Mouse (Mus musculus): ENCODE measurements around the gene Brdt.
"Not testable (repeated sequence)": the region's sequence is repeated elsewhere in the genome, so short reads cannot be mapped to it uniquely, and the experiment has no call there.

Gene Brdt

DNA sequence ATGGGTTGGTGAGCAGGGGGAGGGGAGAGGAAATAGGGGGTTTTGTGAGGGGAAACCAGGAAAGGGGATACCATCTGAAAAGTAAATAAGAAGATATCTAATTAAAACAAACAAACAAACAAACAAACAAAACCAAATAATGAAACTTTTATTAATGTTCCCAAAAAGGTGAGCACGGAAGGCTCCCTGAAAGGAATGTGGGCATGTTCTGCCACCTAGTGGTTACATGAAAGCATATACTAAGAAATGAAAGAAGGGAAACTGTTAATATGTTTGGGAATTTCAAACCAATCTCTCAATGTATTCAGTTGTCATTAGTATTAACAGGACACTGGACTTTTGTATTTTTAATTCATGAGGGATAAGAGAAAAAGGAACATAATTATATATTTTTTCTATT lies 10.3 kb upstream of the Brdt start:
- DNase-seq (ENCODE audit: low read depth, low spot score), result peak; percentile 1

DNA sequence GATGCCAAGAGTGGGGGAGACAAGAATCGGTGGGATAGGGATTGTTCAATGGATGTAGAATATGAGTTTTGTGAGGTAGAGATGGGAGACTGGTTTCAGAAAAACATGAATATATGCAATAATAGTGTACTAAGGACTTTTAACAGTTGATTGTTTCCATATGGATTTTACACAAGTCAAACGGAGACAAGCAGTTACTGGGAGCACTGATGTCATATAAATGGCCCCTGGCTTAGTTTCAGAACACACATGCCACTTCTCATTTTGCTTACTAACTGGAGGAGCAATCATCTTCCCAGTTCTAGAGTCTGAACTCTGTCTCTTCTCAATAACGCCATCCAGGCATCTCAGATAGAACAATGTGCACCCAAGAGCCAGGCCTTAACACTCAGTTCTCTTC lies 9.4 kb downstream of the Brdt start:
- DNase-seq (ENCODE audit: low read depth, low spot score), result no peak

DNA sequence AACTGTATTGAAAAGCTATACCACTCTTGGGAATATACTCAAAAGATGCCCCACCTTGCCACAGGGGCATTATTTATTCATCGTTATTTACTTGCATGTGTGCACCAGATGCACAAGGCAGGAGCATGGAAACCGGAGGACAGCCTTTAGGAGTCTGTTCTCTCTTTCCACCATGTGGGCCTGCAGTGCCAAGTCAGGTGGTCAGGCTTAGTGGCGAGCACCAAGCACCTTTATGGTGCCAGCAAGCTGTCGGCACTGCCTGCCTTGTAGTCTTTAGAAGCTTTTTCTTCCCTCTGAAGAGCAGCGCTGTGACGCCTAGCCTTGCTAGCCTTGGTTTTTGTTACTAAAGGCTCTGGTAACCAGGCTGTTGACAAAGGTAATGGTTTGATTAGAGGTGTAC lies 11.9 kb downstream of the Brdt start:
- no peak for DNase-seq (ENCODE audit: low read depth, low spot score)

DNA sequence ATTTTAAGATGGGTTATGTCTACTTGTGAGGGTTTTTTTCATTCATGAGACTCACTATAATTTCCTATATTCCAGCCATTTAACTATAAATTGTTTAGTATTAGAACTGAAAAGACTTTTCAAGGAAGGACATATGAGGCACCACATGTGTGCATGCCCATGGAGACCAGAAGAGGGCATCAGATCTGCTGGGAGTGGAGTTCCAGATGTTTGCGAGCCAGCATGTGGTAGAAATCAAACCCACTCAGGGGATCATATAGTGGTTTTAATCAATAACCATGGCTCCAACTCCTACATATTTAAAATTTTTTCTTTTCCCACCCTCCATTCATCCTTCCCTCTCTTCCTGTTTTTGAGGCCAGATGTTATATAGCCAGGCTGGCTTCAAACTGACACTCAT lies 15.3 kb downstream of the Brdt start:
- no peak for DNase-seq (ENCODE audit: low read depth, low spot score)

DNA sequence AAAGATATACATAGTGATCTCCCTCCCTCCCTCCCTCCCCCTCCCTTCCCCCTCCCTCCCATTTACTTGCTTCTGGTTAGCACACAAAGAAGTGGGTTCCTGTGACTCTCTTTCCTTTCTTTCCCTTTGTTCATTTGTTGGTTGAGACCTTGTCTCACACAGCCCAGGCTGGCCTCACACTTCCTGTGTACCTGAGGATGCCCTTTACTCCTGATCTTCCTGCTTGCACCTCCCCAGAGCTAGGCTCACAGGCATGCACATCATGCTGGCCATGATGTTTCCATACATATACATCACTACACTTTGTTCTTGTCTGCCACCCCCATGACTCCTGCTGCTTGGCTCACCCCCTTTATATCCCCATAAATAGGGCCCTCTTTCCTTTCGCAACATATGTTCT lies 21.6 kb downstream of the Brdt start:
- DNase-seq (ENCODE audit: low read depth, low spot score), result no peak

DNA sequence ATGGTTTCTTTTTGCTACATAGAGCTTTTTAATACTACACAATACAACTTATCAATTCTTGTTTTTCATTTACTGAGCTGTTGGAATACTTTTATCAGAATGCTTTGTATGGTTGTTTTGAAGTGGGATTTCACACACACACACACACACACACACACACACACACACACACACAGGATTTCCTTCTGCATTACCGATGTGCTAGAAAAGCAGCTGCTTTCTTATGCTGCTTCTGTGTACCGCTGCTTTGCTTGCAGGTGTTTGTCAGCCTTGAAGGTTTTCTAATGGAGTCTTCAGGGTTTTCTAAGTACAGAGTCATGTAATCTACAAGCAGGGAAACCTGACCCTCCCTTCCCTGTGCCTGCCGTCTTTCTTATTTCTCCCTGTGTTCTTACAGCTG lies 23.0 kb downstream of the Brdt start:
- no peak for DNase-seq (ENCODE audit: low read depth, low spot score)

DNA sequence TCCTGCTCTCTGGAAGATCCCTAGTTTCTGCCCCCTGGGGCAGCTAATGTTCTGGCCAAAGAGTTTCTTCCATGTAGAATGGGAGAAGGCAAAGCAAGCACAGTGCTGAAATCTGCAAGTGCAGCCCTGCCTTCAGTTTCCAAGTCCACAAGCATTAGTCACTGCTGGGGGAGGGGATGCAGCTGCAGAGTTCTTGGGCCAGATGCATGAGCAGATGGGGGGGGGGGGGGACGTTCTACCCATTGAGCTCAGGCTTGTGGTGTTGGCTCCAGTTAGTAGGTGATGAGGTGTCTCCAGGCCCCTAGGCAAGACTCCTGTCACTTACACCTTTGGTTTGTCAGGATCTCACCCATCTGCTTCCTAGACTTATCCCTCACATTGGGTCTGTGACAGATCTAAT lies 24.8 kb downstream of the Brdt start:
- DNase-seq (ENCODE audit: low read depth, low spot score), result no peak

DNA sequence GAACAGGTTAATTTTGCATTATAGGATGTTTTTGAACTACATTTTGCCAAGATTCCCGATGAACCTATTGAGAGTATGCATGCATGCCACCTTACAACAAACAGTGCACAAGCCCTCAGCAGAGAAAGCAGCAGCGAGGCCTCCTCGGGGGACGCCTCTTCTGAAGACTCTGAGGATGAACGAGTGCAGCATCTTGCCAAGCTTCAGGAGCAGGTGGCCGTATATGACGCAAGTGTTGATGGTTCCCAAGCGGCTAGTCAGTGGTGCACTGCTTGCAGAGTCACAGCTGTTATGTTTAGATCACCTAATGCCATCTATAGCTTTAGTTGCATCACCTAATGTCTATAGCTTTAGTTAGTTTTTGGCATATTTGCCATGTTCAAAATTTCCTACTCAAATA lies 26.8 kb downstream of the Brdt start:
- no peak for DNase-seq (ENCODE audit: low read depth, low spot score)

DNA sequence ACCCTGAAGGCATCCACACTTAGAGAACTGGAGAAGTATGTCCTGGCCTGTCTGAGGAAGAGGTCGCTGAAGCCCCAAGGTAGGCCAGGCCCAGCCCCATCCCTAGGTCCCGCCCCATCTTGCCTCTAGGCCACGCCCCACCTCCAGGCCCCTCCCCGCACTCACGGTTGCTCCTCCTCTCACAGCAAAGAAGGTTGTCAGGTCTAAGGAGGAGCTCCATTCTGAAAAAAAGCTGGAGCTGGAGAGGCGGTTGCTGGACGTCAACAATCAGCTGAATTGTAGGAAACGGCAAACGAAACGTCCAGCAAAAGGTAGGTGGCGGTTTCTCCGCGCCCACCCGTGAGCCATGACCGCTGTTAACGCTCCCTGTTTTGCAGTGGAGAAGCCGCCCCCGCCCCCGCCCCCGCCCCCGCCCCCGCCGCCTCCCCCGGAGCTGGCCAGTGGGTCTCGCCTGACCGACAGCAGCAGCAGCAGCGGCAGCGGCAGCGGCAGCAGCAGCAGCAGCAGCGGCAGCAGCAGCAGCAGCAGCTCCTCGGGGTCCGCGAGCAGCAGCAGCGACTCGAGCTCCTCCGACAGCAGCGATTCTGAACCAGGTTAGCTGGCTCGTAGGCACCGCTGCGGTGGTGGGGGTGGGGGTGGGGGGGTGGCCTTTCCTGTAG lies 28.6 kb downstream of the Brdt start:
- DNase-seq (ENCODE audit: low read depth, low spot score), result peak; percentile 80

DNA sequence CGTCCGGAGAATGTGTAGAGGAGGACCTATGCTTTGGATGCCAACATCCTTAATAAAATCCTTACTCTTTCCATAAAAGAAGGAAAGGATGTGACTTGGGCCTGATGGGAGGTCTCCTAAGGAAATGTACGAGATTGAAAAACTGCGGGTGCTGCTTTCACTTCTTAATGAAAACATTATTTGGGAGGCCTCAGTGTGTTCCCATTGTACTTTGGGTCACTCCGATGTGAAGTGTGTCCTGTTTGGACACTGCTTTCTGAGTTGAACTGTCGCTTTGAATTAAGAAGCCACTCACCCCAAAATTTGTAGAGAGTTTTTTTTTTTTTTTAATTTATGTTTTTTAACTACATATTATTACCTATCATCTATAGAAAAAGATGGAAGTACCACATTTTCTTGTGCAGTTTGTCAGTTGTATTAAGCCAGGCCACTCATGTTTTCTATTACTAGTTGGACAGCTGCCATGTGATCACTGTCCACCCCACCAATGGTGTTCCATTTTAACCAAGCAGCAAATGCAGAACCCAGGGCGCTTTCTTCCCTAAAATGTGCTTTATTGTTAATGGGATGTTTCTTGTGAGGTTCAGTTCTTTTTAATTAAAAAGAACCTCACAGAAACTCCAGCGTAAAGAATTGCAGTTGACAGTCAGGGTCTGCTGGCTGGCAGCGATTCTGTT lies 29.2 kb downstream of the Brdt start:
- DNase-seq (ENCODE audit: low read depth, low spot score), result no peak

DNA sequence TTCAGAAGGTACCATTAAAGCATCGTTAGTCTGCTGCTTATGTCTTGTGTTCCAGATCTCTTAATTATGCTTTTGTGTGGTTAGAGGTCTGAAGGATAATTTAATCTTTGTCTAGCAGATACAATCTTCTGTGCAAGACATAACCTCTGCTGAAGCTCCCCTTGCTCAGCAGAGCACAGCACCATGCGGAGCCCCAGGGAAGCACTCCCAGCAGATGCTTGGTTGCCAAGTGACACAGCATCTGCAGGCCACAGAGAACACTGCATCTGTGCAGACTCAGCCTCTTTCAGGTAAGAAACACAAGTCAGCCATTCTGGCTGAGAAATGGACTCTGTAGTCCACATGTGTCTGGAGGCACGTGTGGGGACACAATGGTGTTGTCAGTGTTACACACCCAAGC lies 39.1 kb downstream of the Brdt start:
- no peak for DNase-seq (ENCODE audit: low read depth, low spot score)

DNA sequence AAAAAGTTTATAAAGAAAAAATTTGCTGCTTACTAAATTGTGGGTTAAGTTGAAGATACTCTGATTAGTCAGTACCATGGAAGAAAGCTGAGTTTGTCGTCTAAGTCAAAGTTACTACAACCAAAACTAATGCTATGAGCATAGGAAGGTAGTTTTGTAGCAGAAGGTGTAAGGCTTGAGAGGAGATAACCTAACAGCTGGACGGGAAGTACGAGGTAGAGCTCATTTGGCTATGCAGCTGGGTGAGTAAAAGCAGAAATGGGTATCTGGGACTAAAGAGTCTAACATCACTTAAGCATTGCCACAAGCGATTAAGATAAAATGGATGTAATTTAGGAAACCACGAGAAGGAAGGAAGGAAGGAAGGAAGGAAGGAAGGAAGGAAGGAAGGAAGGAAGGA lies 40.4 kb downstream of the Brdt start:
- no peak for DNase-seq (ENCODE audit: low read depth, low spot score)

DNA sequence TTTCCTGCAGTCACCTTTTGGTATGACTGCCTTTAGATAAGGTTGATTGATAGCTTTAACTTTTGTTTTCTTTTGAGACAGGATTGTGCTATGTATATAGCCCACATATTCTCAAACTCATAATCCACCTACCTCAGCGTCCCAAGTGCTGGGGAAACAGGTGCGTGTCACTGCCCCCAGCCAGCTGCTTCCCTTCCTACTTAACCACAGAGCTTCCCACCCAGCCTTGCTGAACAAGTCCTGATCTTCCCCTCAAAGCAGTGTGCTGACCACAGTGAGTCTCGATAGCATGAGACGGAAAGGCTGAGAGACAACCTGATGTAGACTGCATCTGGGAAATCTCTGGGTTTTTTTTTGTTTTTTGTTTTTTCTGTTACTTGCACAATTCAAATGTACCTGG lies 42.3 kb downstream of the Brdt start:
- no peak for DNase-seq (ENCODE audit: low read depth, low spot score)

DNA sequence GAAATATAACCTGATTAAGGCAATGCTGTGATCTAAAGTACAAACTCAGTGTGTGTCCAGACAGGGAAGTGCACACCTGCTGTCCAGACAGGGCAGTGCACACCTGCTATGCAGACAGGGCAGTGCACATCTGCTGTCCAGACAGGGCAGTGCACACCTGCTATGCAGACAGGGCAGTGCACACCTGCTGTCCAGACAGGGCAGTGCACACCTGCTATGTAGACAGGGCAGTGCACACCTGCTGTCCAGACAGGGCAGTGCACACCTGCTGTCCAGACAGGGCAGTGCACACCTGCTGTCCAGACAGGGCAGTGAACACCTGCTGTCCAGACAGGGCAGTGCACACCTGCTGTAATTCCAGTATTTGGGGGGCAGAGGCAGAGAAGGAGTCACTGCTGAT lies 55.5 kb downstream of the Brdt start:
- not testable (repeated sequence) for DNase-seq (ENCODE audit: low read depth, low spot score)

DNA sequence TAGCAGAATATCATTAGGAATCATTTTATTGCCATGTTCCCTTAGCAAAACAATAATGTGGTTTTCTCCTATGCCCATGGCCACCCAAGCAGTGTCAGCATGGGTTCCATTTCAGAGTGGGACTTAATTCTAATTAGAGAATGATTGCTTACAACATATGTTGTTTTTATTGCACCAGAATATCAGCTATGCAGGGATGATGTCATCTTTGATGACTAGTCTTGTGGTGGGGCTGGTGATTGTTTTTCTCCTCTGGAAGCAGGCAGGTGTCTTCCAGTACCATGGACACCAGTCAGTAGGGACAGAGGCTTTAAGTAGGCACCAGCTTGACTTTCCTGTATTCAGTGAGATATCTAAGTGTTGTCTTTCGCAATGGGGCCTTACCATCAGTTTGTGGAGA lies 56.8 kb downstream of the Brdt start:
- DNase-seq (ENCODE audit: low read depth, low spot score), result no peak

DNA sequence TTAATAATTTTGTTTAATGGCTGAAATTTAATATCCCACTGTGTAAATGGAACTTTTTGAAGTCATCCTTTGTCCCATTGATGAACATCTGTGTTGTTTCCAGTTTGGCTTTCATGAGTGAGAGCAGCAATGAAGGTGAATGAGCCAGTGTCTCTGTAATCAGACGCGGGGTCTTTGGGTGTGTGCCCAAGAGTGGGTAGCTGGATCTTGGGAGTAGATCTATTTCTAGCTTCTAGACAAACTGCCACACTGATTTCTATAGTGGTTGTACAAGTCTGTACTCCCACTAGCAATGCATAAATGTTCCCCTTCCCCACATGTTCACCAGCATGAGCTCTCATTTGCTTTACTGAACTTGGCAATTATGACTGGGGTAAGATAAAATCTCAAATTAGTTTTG lies 58.4 kb downstream of the Brdt start:
- no peak for DNase-seq (ENCODE audit: low read depth, low spot score)

DNA sequence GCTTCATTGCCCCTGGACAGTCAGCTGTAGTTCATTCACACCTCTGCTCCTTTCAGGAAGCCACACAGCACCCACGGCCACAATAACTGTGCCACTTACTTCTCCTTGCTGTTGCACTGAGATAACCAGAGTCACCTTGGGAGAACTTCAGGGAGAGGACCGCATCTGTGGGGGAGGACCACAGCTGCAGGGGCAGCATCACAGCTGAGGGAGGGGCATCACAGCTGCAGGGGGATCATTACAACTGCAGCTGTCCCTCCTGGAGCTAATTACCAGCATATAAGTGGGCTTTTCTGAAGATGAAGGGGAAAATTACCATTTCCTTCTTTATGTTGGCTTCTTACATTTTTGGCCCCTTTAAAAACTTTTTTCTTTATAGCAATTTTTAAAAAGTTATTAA lies 63.5 kb downstream of the Brdt start:
- no peak for DNase-seq (ENCODE audit: low read depth, low spot score)

DNA sequence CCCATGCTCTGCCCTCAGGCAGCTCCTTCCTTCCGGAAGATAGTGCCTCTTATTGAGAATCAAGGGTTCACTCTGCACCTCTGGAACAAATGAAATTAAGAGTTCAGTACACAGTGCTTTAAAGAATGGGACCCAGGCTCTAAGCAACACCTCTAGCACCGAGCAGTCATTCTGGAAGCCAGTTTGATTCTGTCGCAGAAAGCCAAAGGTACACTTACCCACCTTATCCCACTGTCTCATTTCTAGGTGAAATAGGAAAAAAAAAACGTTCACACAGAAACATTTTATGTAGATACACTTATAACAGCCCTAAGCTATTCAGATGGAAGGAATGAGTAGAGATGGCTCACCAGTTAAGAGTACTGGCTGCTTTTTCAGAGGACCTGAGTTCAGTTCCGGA lies 71.5 kb downstream of the Brdt start, which contains the start of gene Ephx4:
TSS of gene Ephx4 (plus strand) at position 301 of the 400 bp plus-strand sequence.
- DNase-seq (ENCODE audit: low read depth, low spot score), result no peak

DNA sequence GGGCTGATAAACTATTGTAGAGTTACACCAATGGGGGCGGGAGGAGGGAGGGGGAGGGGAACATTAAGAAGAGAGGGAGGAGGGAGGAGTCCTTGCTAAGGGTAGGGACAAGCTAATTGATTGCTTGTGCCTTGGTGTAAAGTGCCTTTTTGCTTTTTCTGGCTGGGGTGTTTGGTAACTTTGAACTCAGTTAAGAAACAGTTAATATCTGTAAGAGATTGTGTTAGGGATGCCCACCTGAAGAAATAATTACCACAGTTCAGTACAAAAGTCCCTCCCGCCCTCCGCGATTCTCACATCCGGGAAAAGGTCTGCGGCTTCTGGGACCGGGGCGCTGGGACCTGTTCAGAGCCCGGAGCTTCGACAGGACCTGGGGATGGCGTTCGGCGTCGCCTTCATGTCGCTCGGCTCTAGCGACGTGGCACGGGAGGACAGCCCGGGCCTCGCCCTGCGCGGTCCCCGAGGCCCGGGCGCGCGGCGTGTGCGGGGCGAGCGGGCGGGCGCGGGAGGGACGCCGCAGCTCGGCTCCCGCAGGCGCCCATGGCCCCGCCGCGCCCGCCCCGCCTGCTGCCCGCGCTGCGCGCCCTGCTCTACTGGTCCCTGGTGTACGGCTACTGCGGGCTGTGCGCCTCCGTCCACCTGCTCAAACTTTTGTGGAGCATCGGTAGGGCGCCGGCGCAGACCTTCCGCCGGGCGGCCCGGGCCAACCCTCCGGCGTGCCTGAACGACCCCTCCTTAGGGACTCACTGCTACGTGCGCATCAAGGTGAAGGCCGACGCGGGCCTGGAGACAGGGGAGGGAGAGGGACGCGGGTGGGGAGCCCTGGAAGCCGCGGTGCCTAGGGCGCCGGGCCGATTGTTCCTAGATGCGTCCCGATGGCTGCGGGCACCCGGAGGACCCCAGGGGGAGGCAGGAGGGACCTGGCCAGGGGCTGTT lies 72.3 kb downstream of the Brdt start:
- no peak for DNase-seq (ENCODE audit: low read depth, low spot score)

DNA sequence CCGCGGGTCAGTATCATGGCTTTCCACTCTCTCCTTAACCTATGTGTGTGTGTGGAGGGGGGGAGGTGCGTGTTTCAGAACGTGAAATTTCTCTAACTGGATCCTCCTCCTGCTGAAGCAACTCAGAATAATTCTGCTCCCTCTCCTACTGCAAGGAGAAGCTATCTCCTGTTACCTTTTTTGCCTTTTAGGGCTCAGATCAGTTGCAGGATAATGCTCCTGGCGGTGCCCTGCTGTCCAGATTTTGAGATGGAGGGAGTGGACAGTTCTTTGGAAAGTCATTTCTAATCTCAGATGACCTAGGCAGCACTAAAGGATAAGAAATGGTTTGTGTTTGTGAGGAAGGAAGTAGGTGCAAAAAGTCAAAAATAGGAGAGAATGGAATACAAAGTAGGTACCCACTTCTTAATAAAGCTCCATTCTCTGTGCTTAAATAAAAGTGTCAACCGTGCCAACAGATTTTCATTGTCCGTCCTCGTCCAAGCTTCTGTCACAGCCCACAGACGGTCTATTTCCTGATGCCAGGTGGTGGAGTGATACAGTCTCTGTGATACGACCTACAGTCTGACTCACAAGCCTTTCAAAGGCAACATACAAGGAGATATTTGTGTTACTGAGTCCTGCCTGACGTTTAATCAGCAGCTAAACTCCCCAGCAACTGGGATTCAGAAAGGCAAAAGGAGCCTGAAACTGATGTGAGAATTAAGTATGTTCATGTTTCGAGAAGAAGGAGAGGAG lies 73.2 kb downstream of the Brdt start:
- peak; percentile 88 for DNase-seq (ENCODE audit: low read depth, low spot score)

DNA sequence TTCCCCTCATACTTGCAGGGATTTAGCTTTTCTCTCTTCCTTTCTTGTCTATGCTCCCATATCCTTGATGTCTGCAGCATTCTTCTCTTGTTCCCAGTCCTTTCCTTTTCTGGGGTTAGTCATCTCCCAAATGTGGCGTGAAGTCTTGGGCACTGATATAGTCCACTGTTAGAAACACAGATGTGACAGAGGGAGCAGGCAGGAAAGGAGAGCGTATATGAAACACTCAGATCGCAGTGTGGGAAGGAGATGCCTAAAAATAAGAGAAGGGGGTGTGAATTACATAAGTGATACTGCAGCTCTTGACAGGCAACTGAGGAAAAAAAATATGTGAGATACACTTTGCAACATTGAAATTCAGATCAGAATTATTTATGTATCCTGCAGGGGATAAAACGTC lies 74.4 kb downstream of the Brdt start:
- DNase-seq (ENCODE audit: low read depth, low spot score), result peak; percentile 95

DNA sequence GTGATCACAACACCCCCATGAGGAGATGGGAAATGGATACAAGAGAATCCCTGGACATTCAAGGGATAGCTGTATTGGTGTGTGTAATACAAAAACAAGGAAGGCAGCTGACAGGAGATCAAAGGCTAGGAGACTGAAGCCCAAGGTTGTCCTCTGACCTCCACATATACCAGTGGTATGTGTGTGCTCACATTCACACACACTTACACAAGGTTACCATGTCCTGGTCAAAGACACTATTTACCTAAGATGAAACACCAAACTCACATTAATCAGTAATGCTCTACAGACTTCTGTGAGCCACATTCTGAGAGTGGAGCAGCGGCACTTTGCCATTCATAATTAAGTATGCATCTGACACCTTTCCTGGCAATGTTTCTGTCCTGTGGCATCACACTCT lies 79.3 kb downstream of the Brdt start:
- no peak for DNase-seq (ENCODE audit: low read depth, low spot score)

All from telencephalon, adult 2 months (tissue).